Mouse (Mus musculus) liver, postnatal 0 days (tissue): ENCODE measurements at regions not wholly inside any gene's neighbourhood (a gene's known extent, or its start where the extent isn't known, plus 50 kb on each side); places are given as distances from the start of the nearest gene placed in this dataset.

Source experiments
- ATAC-seq: fragments of 200-750 bp; cut with Nextera tagmentation; 2 replicates; pipeline ENCODE4 v1.8.0; 2017; ENCODE audit warnings: mild to moderate bottlenecking, moderate library complexity
- DNase-seq: peaks from one replicate; pipeline ENCODE4 v3.0.0-alpha.2; 2016
- H3K27ac ChIP-seq: fragments of 300-500 bp; sonication (generic); 2 replicates; pipeline ENCODE4 v1.5.1; 2014; ENCODE audit warnings: antibody characterized with exemption, moderate library complexity, mild to moderate bottlenecking, low read depth
- H3K27me3 ChIP-seq: fragments of 300-500 bp; sonication (generic); 2 replicates; pipeline ENCODE4 v1.6.1; 2014; ENCODE audit warnings: low read length, control low read depth, mixed read lengths; ENCODE audit not compliant: insufficient read depth
- H3K36me3 ChIP-seq: fragments of 300-500 bp; sonication (generic); replicated peaks from 2 replicates; pipeline ENCODE4 v1.6.1; 2014; ENCODE audit warnings: mild to moderate bottlenecking, control low read depth, low read length, moderate library complexity, mixed read lengths; ENCODE audit not compliant: insufficient read depth
- H3K4me1 ChIP-seq: fragments of 300-500 bp; sonication (generic); 2 replicates; pipeline ENCODE4 v1.6.1; 2014; ENCODE audit warnings: antibody characterized with exemption, mild to moderate bottlenecking, control low read depth; ENCODE audit not compliant: insufficient read depth
- H3K4me2 ChIP-seq: fragments of 300-500 bp; sonication (generic); 2 replicates; pipeline ENCODE4 v1.6.1; 2014; ENCODE audit warnings: low read depth, mild to moderate bottlenecking, low read length, moderate library complexity, mixed read lengths
- H3K4me3 ChIP-seq: fragments of 300-500 bp; sonication (generic); 2 replicates; pipeline ENCODE4 v1.5.1; 2014; ENCODE audit warnings: low read depth, low read length
- H3K9ac ChIP-seq: fragments of 300-500 bp; sonication (generic); replicated peaks from 2 replicates; pipeline ENCODE4 v1.6.1; 2014; ENCODE audit warnings: mild to moderate bottlenecking, moderate library complexity
- H3K9me3 ChIP-seq: fragments of 300-500 bp; sonication (generic); 2 replicates; pipeline ENCODE4 v1.6.1; 2016; ENCODE audit warnings: mild to moderate bottlenecking, control low read depth, low read length, mixed read lengths
- CTCF ChIP-seq: sonication (generic); IDR thresholded peaks from 2 replicates; pipeline ENCODE4 v1.5.1; 2016; ENCODE audit warnings: antibody characterized with exemption, low read depth
- EP300 ChIP-seq: IDR thresholded peaks from 2 replicates; pipeline ENCODE4 v1.6.1; 2016; ENCODE audit warnings: antibody characterized with exemption, low read depth, mild to moderate bottlenecking
- WGBS: fragments of 180-500 bp; shearing (Covaris S2); extraction: QIAGEN DNeasy Blood & Tissue Kit; methylation state at CpG from one replicate; pipeline ENCODE4 v1.1.7; 2014; ENCODE audit not compliant: insufficient replicate concordance; 5-methylcytosine and 5-hydroxymethylcytosine counted together

- H3K27ac ChIP-seq = no peak overlapping the region
- no peaks in the 10 kb centered on the region for H3K36me3 ChIP-seq
- no peak overlapping the region for H3K9ac ChIP-seq
- H3K4me3 ChIP-seq = no peak overlapping the region
- DNase-seq = no peak
- H3K4me1 ChIP-seq = no peaks in the 10 kb centered on the region
- TF ChIP-seq CTCF (no peak), EP300 (no peak)
- no peak overlapping the region for H3K4me2 ChIP-seq
- H3K27me3 ChIP-seq = no peaks in the 10 kb centered on the region
- 79% methylated on average over 2 of the region's 2 CpGs for WGBS
- no peak for ATAC-seq
- no peaks in the 10 kb centered on the region for H3K9me3 ChIP-seq
Measured at GRCm38 (mm10) chr7:75063816-75064215, 245.2 kb downstream of the Sv2b start.

GRCm38 (mm10) chr7:75050231-75050630 is 258.8 kb downstream of the Sv2b start:
- Histone ChIP-seq H3K9me3 (no peaks in the 10 kb centered on the region), H3K9ac (no peak overlapping the region), H3K4me2 (no peak overlapping the region), H3K27ac (no peak overlapping the region), H3K4me1 (no peaks in the 10 kb centered on the region), H3K4me3 (no peak overlapping the region), H3K36me3 (no peaks in the 10 kb centered on the region), H3K27me3 (no peaks in the 10 kb centered on the region)
- DNase-seq = no peak
- WGBS = 69% methylated on average over 1 of the region's 1 CpGs
- TF ChIP-seq CTCF = no peak
- no peak for TF ChIP-seq EP300
- ATAC-seq = no peak

GRCm38 (mm10) chr7:75049751-75050150 is 259.3 kb downstream of the Sv2b start:
- TF ChIP-seq EP300 (no peak), CTCF (no peak)
- ATAC-seq (no peak), DNase-seq (no peak)
- Histone ChIP-seq H3K27ac (no peak overlapping the region), H3K4me2 (no peak overlapping the region), H3K27me3 (no peaks in the 10 kb centered on the region), H3K36me3 (no peaks in the 10 kb centered on the region), H3K9ac (no peak overlapping the region), H3K9me3 (no peaks in the 10 kb centered on the region), H3K4me3 (no peak overlapping the region), H3K4me1 (no peaks in the 10 kb centered on the region)
- WGBS = 68% methylated on average over 5 of the region's 5 CpGs

- ATAC-seq = no peak
Measured at GRCm38 (mm10) chr7:75048822-75049221, 260.2 kb downstream of the Sv2b start.

GRCm38 (mm10) chr7:75047827-75048226 is 261.2 kb downstream of the Sv2b start:
- Histone ChIP-seq H3K4me3 (no peak overlapping the region), H3K27me3 (no peaks in the 10 kb centered on the region), H3K9ac (no peak overlapping the region), H3K27ac (no peak overlapping the region), H3K4me1 (no peaks in the 10 kb centered on the region), H3K4me2 (no peak overlapping the region), H3K36me3 (no peaks in the 10 kb centered on the region), H3K9me3 (no peaks in the 10 kb centered on the region)
- no peak for ATAC-seq
- 80% methylated on average over 3 of the region's 3 CpGs for WGBS
- DNase-seq = no peak
- TF ChIP-seq EP300 = no peak
- no peak for TF ChIP-seq CTCF

More at GRCm38 (mm10) chr7:75048822-75049221, 260.2 kb downstream of the Sv2b start:
- H3K4me1 ChIP-seq = no peaks in the 10 kb centered on the region
- no peak overlapping the region for H3K4me3 ChIP-seq
- 34% methylated on average over 2 of the region's 2 CpGs for WGBS
- no peak overlapping the region for H3K4me2 ChIP-seq
- H3K36me3 ChIP-seq = no peaks in the 10 kb centered on the region
- H3K9ac ChIP-seq = no peak overlapping the region
- no peak overlapping the region for H3K27ac ChIP-seq
- no peaks in the 10 kb centered on the region for H3K27me3 ChIP-seq
- H3K9me3 ChIP-seq = no peaks in the 10 kb centered on the region
- TF ChIP-seq CTCF = no peak
- no peak for DNase-seq

- H3K27ac ChIP-seq = no peak overlapping the region
- H3K36me3 ChIP-seq = no peaks in the 10 kb centered on the region
- no peak overlapping the region for H3K9ac ChIP-seq
- no peak for DNase-seq
- no peak for TF ChIP-seq CTCF
- TF ChIP-seq EP300 = no peak
- WGBS = 78% methylated on average over 6 of the region's 6 CpGs
- no peak for ATAC-seq
- H3K4me1 ChIP-seq = no peaks in the 10 kb centered on the region
- H3K4me2 ChIP-seq = no peak overlapping the region
- no peak overlapping the region for H3K4me3 ChIP-seq
- no peaks in the 10 kb centered on the region for H3K9me3 ChIP-seq
- no peaks in the 10 kb centered on the region for H3K27me3 ChIP-seq
Measured at GRCm38 (mm10) chr7:75040871-75041270, 268.2 kb downstream of the Sv2b start.

GRCm38 (mm10) chr7:75026191-75026590 is 282.9 kb downstream of the Sv2b start:
- H3K27ac ChIP-seq = no peak overlapping the region
- 43% methylated on average over 2 of the region's 2 CpGs for whole genome bisulfite sequencing
- DNase-seq (no peak), ATAC-seq (no peak)
- no peaks in the 10 kb centered on the region for H3K27me3 ChIP-seq
- H3K9ac ChIP-seq = no peak overlapping the region
- no peaks in the 10 kb centered on the region for H3K4me1 ChIP-seq
- no peaks in the 10 kb centered on the region for H3K9me3 ChIP-seq
- H3K4me2 ChIP-seq = no peak overlapping the region
- TF ChIP-seq EP300 = no peak
- no peak for TF ChIP-seq CTCF
- no peaks in the 10 kb centered on the region for H3K36me3 ChIP-seq
- no peak overlapping the region for H3K4me3 ChIP-seq
